Mouse (Mus musculus) embryonic facial prominence, embryonic 14.5 days (tissue): ENCODE results near the gene Arl13b. TPM values are rescaled to one million over a fixed set of nuclear protein-coding genes. Genes with fewer than 3 reads are reported as not detected.

Source experiments
- ATAC-seq: fragments of 200-750 bp; cut with Nextera tagmentation; 2 replicates; pipeline ENCODE4 v1.8.0; 2017; ENCODE audit warnings: low read depth, moderate number of reproducible peaks, moderate TSS enrichment
- DNase-seq: peaks from one replicate; pipeline ENCODE4 v3.0.0-alpha.2; 2015; ENCODE audit warnings: low spot score
- H3K27ac ChIP-seq: fragments of 300-500 bp; sonication (generic); replicated peaks from 2 replicates; pipeline ENCODE4 v1.5.1; 2014; ENCODE audit warnings: low read depth, mild to moderate bottlenecking, low read length, moderate library complexity
- H3K27me3 ChIP-seq: fragments of 300-500 bp; sonication (generic); replicated peaks from 2 replicates; pipeline ENCODE4 v1.6.1; 2014; ENCODE audit warnings: low read length; ENCODE audit not compliant: control insufficient read depth, insufficient read depth
- H3K36me3 ChIP-seq: fragments of 300-500 bp; sonication (generic); 2 replicates; pipeline ENCODE4 v1.6.1; 2014; ENCODE audit warnings: low read length, mixed read lengths; ENCODE audit not compliant: control insufficient read depth, insufficient read depth
- H3K4me1 ChIP-seq: fragments of 300-500 bp; sonication (generic); 2 replicates; pipeline ENCODE4 v1.6.1; 2014; ENCODE audit warnings: antibody characterized with exemption, low read length; ENCODE audit not compliant: control insufficient read depth, insufficient read depth
- H3K4me2 ChIP-seq: fragments of 300-500 bp; sonication (generic); 2 replicates; pipeline ENCODE4 v1.6.1; 2014; ENCODE audit warnings: low read depth, mild to moderate bottlenecking, low read length, moderate library complexity, mixed read lengths
- H3K4me3 ChIP-seq: fragments of 300-500 bp; sonication (generic); 2 replicates; pipeline ENCODE4 v1.5.1; 2014; ENCODE audit warnings: low read depth, mild to moderate bottlenecking, low read length
- H3K9ac ChIP-seq: fragments of 300-500 bp; sonication (generic); 2 replicates; pipeline ENCODE4 v1.6.1; 2014; ENCODE audit warnings: low read depth, mild to moderate bottlenecking, low read length, moderate library complexity, mixed read lengths
- H3K9me3 ChIP-seq: fragments of 300-500 bp; sonication (generic); 2 replicates; pipeline ENCODE4 v1.6.1; 2016; ENCODE audit warnings: low read length; ENCODE audit not compliant: control insufficient read depth
- WGBS: fragments of 180-500 bp; shearing (Covaris S2); extraction: QIAGEN DNeasy Blood & Tissue Kit; methylation state at CpG from one replicate; pipeline ENCODE4 v1.1.7; 2014; 5-methylcytosine and 5-hydroxymethylcytosine counted together
- microRNA-seq: library from miRNA; unstranded; fragments of <30 nt; microRNA quantifications from one replicate; pipeline ENCODE4, GENCODE M21; 2016; ENCODE audit warnings: borderline number of aligned reads
- polyA plus RNA-seq: library from polyadenylated mRNA; unstranded; fragments of >200 nt; fragmentation: Nextera tagmentation; extraction: Ambion mirVana; gene quantifications from 2 replicates; pipeline ENCODE4 v1.2.1, GENCODE M21; 2014

The Arl13b gene
- polyA plus RNA-seq, 1 experiment from 2014 or later: 23.0 TPM

- DNase-seq: no peak
- ATAC-seq: no peak
- Histone ChIP-seq H3K4me3 (no peak overlapping the region), H3K4me1 (no peaks in the 10 kb centered on the region), H3K27me3 (no peaks in the 10 kb centered on the region), H3K4me2 (no peak overlapping the region), H3K36me3 (peaks cover 7% of the 10 kb centered on the region; the same call in 1 of the 2 replicates), H3K27ac (no peak overlapping the region), H3K9ac (no peak overlapping the region), H3K9me3 (no peaks in the 10 kb centered on the region)
- WGBS: 73% methylated on average over 4 of the region's 4 CpGs
Measured at GRCm38 (mm10) chr16:62773462-62773861, 73.4 kb downstream of the Arl13b start.

- 94% methylated on average over 2 of the region's 2 CpGs for WGBS
- Histone ChIP-seq H3K4me2 (no peak overlapping the region), H3K4me1 (no peaks in the 10 kb centered on the region), H3K36me3 (no peaks in the 10 kb centered on the region), H3K9me3 (peaks cover 6% of the 10 kb centered on the region; the same call in 1 of the 2 replicates), H3K4me3 (no peak overlapping the region), H3K9ac (no peak overlapping the region), H3K27me3 (no peaks in the 10 kb centered on the region), H3K27ac (no peak overlapping the region)
- DNase-seq (peak; percentile 27), ATAC-seq (no peak)
Measured at GRCm38 (mm10) chr16:62758340-62758739, 88.5 kb downstream of the Arl13b start.

- ATAC-seq (no peak), DNase-seq (no peak)
- 83% methylated on average over 6 of the region's 6 CpGs for WGBS
- no peak overlapping the region for H3K4me3 ChIP-seq
- no peaks in the 10 kb centered on the region for H3K36me3 ChIP-seq
- H3K27me3 ChIP-seq: no peaks in the 10 kb centered on the region
- H3K9ac ChIP-seq: no peak overlapping the region
- peaks cover 6% of the 10 kb centered on the region; the same call in 1 of the 2 replicates for H3K9me3 ChIP-seq
- H3K27ac ChIP-seq: no peak overlapping the region
- H3K4me1 ChIP-seq: no peaks in the 10 kb centered on the region
- no peak overlapping the region for H3K4me2 ChIP-seq
Measured at GRCm38 (mm10) chr16:62755307-62755706, 91.5 kb downstream of the Arl13b start.

- DNase-seq (no peak), ATAC-seq (no peak)
- 100% methylated on average over 1 of the region's 1 CpGs for WGBS
- Histone ChIP-seq H3K4me2 (no peak overlapping the region), H3K36me3 (no peaks in the 10 kb centered on the region), H3K4me1 (no peaks in the 10 kb centered on the region), H3K9me3 (peaks cover 5% of the 10 kb centered on the region; the same call in 1 of the 2 replicates), H3K4me3 (no peak overlapping the region), H3K27ac (no peak overlapping the region), H3K27me3 (no peaks in the 10 kb centered on the region), H3K9ac (no peak overlapping the region)
Measured at GRCm38 (mm10) chr16:62753597-62753996, 93.2 kb downstream of the Arl13b start.

- Histone ChIP-seq H3K36me3 (no peaks in the 10 kb centered on the region), H3K9ac (no peak overlapping the region), H3K27ac (no peak overlapping the region), H3K4me3 (no peak overlapping the region), H3K4me2 (no peak overlapping the region), H3K9me3 (no peaks in the 10 kb centered on the region), H3K4me1 (no peaks in the 10 kb centered on the region), H3K27me3 (no peaks in the 10 kb centered on the region)
- 84% methylated on average over 4 of the region's 4 CpGs for WGBS
- ATAC-seq (no peak), DNase-seq (no peak)
Measured at GRCm38 (mm10) chr16:62753079-62753478, 93.8 kb downstream of the Arl13b start.

- Histone ChIP-seq H3K27ac (no peak overlapping the region), H3K9me3 (no peaks in the 10 kb centered on the region), H3K4me2 (no peak overlapping the region), H3K4me3 (no peak overlapping the region), H3K36me3 (no peaks in the 10 kb centered on the region), H3K9ac (no peak overlapping the region), H3K27me3 (no peaks in the 10 kb centered on the region), H3K4me1 (no peaks in the 10 kb centered on the region)
- DNase-seq (no peak), ATAC-seq (no peak)
- WGBS: 72% methylated on average over 2 of the region's 2 CpGs
Measured at GRCm38 (mm10) chr16:62745875-62746274, 101.0 kb downstream of the Arl13b start.

Small RNAs within 50 kb of the gene (microRNA-seq; reads per million reads assigned to microRNA genes)
- not detected for gene Gm25986

Other genes starting within 250 kb of the Arl13b start
- 7.3 and 10.2 TPM in 2 replicates for gene Nsun3, start 60.2 kb downstream of the Arl13b start, polyA plus RNA-seq
- 0.63 and 0.69 TPM in 2 replicates for gene Stx19, start 32.4 kb downstream of the Arl13b start, polyA plus RNA-seq
- gene Pros1, start 7.3 kb upstream of the Arl13b start, polyA plus RNA-seq: 49.2 and 50.4 TPM in 2 replicates